Mouse (Mus musculus) embryonic fibroblast, embryonic 13.5 days (primary cell): Measurements from ENCODE around the gene Ndufb4.

Experiments used
- CTCF ChIP-seq: IDR thresholded peaks from 2 replicates; pipeline ENCODE4 v1.5.1; 2011; ENCODE audit warnings: mild to moderate bottlenecking, control low read depth, low read length, moderate library complexity, borderline replicate concordance; ENCODE audit not compliant: insufficient read depth
- POLR2A ChIP-seq: IDR thresholded peaks from 2 replicates; pipeline ENCODE4 v1.6.1; 2011; ENCODE audit warnings: low read depth, mild to moderate bottlenecking, control low read depth, low read length, moderate library complexity

GRCm38 (mm10) chr16:37603431-37603830, 50.8 kb downstream of the Ndufb4 start:
- TF ChIP-seq POLR2A (no peak), CTCF (no peak)
